Mouse (Mus musculus): ENCODE measurements around the gene Slc30a5. TPM values are rescaled to one million over a fixed set of nuclear protein-coding genes. Genes with fewer than 3 reads are reported as not detected.
"Not testable (repeated sequence)": the region's sequence is repeated elsewhere in the genome, so short reads cannot be mapped to it uniquely, and the experiment has no call there.

The Slc30a5 gene
- polyA plus RNA-seq, 1 experiment from 2014 or later = 52.9 TPM

GRCm38 (mm10) chr13:100865744-100866143, 32.5 kb upstream of the Slc30a5 start:
- Histone ChIP-seq H3K4me3 (ENCODE audit: low read depth, low read length) (no peak overlapping the region), H3K4me2 (replicated peaks; ENCODE audit: low read depth) (no peak overlapping the region), H3K27ac (ENCODE audit: low read depth, low read length) (no peak overlapping the region), H3K9me3 (ENCODE audit: control insufficient read depth) (no peaks in the 10 kb centered on the region), H3K9ac (ENCODE audit: low read depth, low read length) (no peak overlapping the region), H3K27me3 (replicated peaks; ENCODE audit: control insufficient read depth, insufficient read depth, low read length) (no peaks in the 10 kb centered on the region), H3K36me3 (ENCODE audit: control insufficient read depth, insufficient read depth) (no peaks in the 10 kb centered on the region), H3K4me1 (replicated peaks; ENCODE audit: control insufficient read depth, insufficient read depth, low read length) (no peaks in the 10 kb centered on the region)
- TF ChIP-seq CTCF (IDR thresholded peaks at IDR 0.05; ENCODE audit: low read depth) = no peak
- ATAC-seq = no peak

DNA sequence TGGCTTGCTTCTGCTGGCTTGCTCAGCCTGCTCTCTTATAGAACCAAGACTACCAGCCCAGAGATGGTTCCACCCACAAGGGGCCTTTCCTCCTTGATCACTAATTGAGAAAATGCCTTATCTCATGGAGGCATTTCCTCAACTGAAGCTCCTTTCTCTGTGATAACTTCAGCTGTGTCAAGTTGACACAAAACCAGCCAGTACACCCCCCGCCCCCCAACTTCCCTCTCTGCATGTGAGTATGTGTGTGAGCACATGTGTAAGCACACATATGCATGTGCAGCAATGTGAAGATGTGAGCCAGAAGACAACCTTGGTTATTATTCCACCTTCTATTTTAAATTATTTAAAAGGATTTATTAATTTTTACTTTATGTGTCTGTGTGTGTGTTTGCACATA, 30.7 kb upstream of the Slc30a5 start:
- H3K4me1 ChIP-seq (replicated peaks; ENCODE audit: control insufficient read depth, insufficient read depth, low read length); H3K4me2 ChIP-seq (replicated peaks; ENCODE audit: low read depth); H3K27ac ChIP-seq (ENCODE audit: low read depth, low read length); H3K36me3 ChIP-seq (ENCODE audit: control insufficient read depth, insufficient read depth); H3K27me3 ChIP-seq (replicated peaks; ENCODE audit: control insufficient read depth, insufficient read depth, low read length); H3K9me3 ChIP-seq (ENCODE audit: control insufficient read depth); H3K4me3 ChIP-seq (ENCODE audit: low read depth, low read length); ATAC-seq; H3K9ac ChIP-seq (ENCODE audit: low read depth, low read length): not testable (repeated sequence)
- 82% methylated on average over 1 of the region's 1 CpGs for WGBS

GRCm38 (mm10) chr13:100859117-100859516, 25.9 kb upstream of the Slc30a5 start:
- WGBS = 79% methylated on average over 7 of the region's 7 CpGs

GRCm38 (mm10) chr13:100854174-100854573, 20.9 kb upstream of the Slc30a5 start:
- Histone ChIP-seq H3K36me3 (ENCODE audit: control insufficient read depth, insufficient read depth) (no peaks in the 10 kb centered on the region), H3K27ac (ENCODE audit: low read depth, low read length) (no peak overlapping the region), H3K9me3 (ENCODE audit: control insufficient read depth) (no peaks in the 10 kb centered on the region), H3K9ac (ENCODE audit: low read depth, low read length) (no peak overlapping the region), H3K4me1 (replicated peaks; ENCODE audit: control insufficient read depth, insufficient read depth, low read length) (no peaks in the 10 kb centered on the region), H3K4me3 (ENCODE audit: low read depth, low read length) (no peak overlapping the region), H3K27me3 (replicated peaks; ENCODE audit: control insufficient read depth, insufficient read depth, low read length) (no peaks in the 10 kb centered on the region), H3K4me2 (replicated peaks; ENCODE audit: low read depth) (no peak overlapping the region)
- WGBS = 41% methylated on average over 4 of the region's 4 CpGs
- 0 out of 2 replicates have a peak, but pooled peaks have one; percentile 19 for ATAC-seq
- TF ChIP-seq CTCF (IDR thresholded peaks at IDR 0.05; ENCODE audit: low read depth) = peak; percentile 72

More at GRCm38 (mm10) chr13:100859117-100859516, 25.9 kb upstream of the Slc30a5 start:
- no peak overlapping the region for H3K27ac ChIP-seq (ENCODE audit: low read depth, low read length)
- no peak for TF ChIP-seq CTCF (IDR thresholded peaks at IDR 0.05; ENCODE audit: low read depth)
- no peaks in the 10 kb centered on the region for H3K4me1 ChIP-seq (replicated peaks; ENCODE audit: control insufficient read depth, insufficient read depth, low read length)
- no peaks in the 10 kb centered on the region for H3K9me3 ChIP-seq (ENCODE audit: control insufficient read depth)
- H3K27me3 ChIP-seq (replicated peaks; ENCODE audit: control insufficient read depth, insufficient read depth, low read length) = no peaks in the 10 kb centered on the region
- ATAC-seq = no peak
- H3K4me2 ChIP-seq (replicated peaks; ENCODE audit: low read depth) = no peak overlapping the region
- H3K9ac ChIP-seq (ENCODE audit: low read depth, low read length) = no peak overlapping the region
- no peak overlapping the region for H3K4me3 ChIP-seq (ENCODE audit: low read depth, low read length)
- no peaks in the 10 kb centered on the region for H3K36me3 ChIP-seq (ENCODE audit: control insufficient read depth, insufficient read depth)

DNA sequence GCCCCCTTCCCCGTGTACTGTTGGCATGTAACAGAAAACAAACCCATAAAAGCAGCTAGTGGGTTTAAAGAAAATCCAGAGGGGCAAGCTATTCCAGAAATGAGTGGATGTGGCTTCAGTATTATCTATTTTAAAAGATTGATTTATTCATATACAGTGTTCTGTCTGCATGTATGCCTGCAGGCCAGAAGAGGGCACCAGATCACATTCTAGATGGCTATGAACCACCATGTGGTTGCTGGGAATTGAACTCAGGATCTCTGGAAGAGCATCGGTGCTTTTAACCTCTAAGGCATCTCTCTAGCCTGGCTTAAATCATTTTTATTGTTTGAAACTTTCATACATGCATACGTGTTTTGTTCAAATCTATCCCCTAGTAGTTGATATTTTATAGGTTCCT, 19.9 kb upstream of the Slc30a5 start:
- Histone ChIP-seq H3K4me3 (ENCODE audit: low read depth, low read length) (no peak overlapping the region), H3K4me2 (replicated peaks; ENCODE audit: low read depth) (no peak overlapping the region), H3K27ac (ENCODE audit: low read depth, low read length) (no peak overlapping the region), H3K9me3 (ENCODE audit: control insufficient read depth) (no peaks in the 10 kb centered on the region), H3K9ac (ENCODE audit: low read depth, low read length) (no peak overlapping the region), H3K4me1 (replicated peaks; ENCODE audit: control insufficient read depth, insufficient read depth, low read length) (no peaks in the 10 kb centered on the region), H3K36me3 (ENCODE audit: control insufficient read depth, insufficient read depth) (no peaks in the 10 kb centered on the region), H3K27me3 (replicated peaks; ENCODE audit: control insufficient read depth, insufficient read depth, low read length) (no peaks in the 10 kb centered on the region)
- TF ChIP-seq CTCF (IDR thresholded peaks at IDR 0.05; ENCODE audit: low read depth) = peak; percentile 61
- no peak for ATAC-seq
- WGBS = 74% methylated on average over 3 of the region's 3 CpGs

GRCm38 (mm10) chr13:100849137-100849536, 15.9 kb upstream of the Slc30a5 start:
- H3K36me3 ChIP-seq (ENCODE audit: control insufficient read depth, insufficient read depth) = no peaks in the 10 kb centered on the region
- H3K9ac ChIP-seq (ENCODE audit: low read depth, low read length) = no peak overlapping the region
- no peak for ATAC-seq
- no peaks in the 10 kb centered on the region for H3K4me1 ChIP-seq (replicated peaks; ENCODE audit: control insufficient read depth, insufficient read depth, low read length)
- WGBS = 90% methylated on average over 3 of the region's 3 CpGs
- no peaks in the 10 kb centered on the region for H3K9me3 ChIP-seq (ENCODE audit: control insufficient read depth)
- no peaks in the 10 kb centered on the region for H3K27me3 ChIP-seq (replicated peaks; ENCODE audit: control insufficient read depth, insufficient read depth, low read length)
- no peak overlapping the region for H3K4me3 ChIP-seq (ENCODE audit: low read depth, low read length)
- H3K27ac ChIP-seq (ENCODE audit: low read depth, low read length) = no peak overlapping the region
- TF ChIP-seq CTCF (IDR thresholded peaks at IDR 0.05; ENCODE audit: low read depth) = no peak
- no peak overlapping the region for H3K4me2 ChIP-seq (replicated peaks; ENCODE audit: low read depth)

All from intestine, postnatal 0 days (tissue).